Mouse (Mus musculus) lung, postnatal 36 days (tissue): ENCODE results near the gene Taar4.

Experiments
- DNase-seq: peaks from one replicate; pipeline ENCODE4 v3.0.0; 2022; ENCODE audit warnings: mixed read lengths

Taar4 gene

DNA sequence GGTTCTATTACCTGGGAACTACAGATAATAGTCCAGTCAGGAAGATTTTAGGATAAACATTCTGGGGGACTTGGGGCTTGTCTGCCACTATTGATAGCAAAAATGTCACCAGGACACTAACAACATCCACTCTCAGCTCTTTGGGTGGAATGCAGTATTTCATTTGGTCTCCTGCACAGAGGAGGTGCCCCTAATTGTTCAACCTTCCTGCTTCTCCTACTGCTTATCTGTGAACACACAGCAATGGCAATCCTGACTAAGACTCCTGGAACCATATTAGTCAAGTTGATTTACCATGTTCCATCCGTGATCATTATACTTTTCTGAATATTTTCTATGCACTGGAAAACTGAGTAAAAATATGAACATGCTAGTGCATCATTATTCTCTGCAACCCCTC is 47.8 kb downstream of the Taar4 start:
- DNase-seq: no peak
